Mouse (Mus musculus) hindbrain, embryonic 11.5 days (tissue): ENCODE results near the gene 1700017D01Rik. TPM values are rescaled to one million over a fixed set of nuclear protein-coding genes. Genes with fewer than 3 reads are reported as not detected.
A peak's percentile ranks its signal among the peaks of the same experiment; 100 is the strongest.
"Not testable (repeated sequence)": the region's sequence is repeated elsewhere in the genome, so short reads cannot be mapped to it uniquely, and the experiment has no call there.

Source experiments
- ATAC-seq: fragments of 200-750 bp; cut with Nextera tagmentation; 2 replicates; pipeline ENCODE4 v1.8.0; 2017; ENCODE audit warnings: mild to moderate bottlenecking, moderate TSS enrichment, moderate library complexity; ENCODE audit not compliant: low FRiP score
- DNase-seq: peaks from one replicate; pipeline ENCODE4 v3.0.0-alpha.2; 2015; ENCODE audit warnings: low spot score
- H3K27ac ChIP-seq: fragments of 300-500 bp; sonication (generic); 2 replicates; pipeline ENCODE4 v1.5.1; 2014; ENCODE audit warnings: mild to moderate bottlenecking, low read depth, low read length
- H3K27me3 ChIP-seq: fragments of 300-500 bp; sonication (generic); 2 replicates; pipeline ENCODE4 v1.6.1; 2014; ENCODE audit warnings: mild to moderate bottlenecking, low read length, moderate library complexity, mixed read lengths; ENCODE audit not compliant: control insufficient read depth, insufficient read depth
- H3K36me3 ChIP-seq: fragments of 300-500 bp; sonication (generic); 2 replicates; pipeline ENCODE4 v1.6.1; 2014; ENCODE audit warnings: mild to moderate bottlenecking, low read length, moderate library complexity, mixed read lengths; ENCODE audit not compliant: control insufficient read depth, insufficient read depth
- H3K4me1 ChIP-seq: fragments of 300-500 bp; sonication (generic); replicated peaks from 2 replicates; pipeline ENCODE4 v1.6.1; 2014; ENCODE audit warnings: low read length, mixed read lengths; ENCODE audit not compliant: control insufficient read depth, insufficient read depth
- H3K4me2 ChIP-seq: fragments of 300-500 bp; sonication (generic); replicated peaks from 2 replicates; pipeline ENCODE4 v1.6.1; 2014; ENCODE audit warnings: mild to moderate bottlenecking, low read depth, low read length
- H3K4me3 ChIP-seq: fragments of 300-500 bp; sonication (generic); 2 replicates; pipeline ENCODE4 v1.5.1; 2014; ENCODE audit warnings: low read depth, low read length
- H3K9ac ChIP-seq: fragments of 300-500 bp; sonication (generic); 2 replicates; pipeline ENCODE4 v1.6.1; 2014; ENCODE audit warnings: low read depth, low read length
- H3K9me3 ChIP-seq: fragments of 300-500 bp; sonication (generic); 2 replicates; pipeline ENCODE4 v1.6.1; 2016; ENCODE audit warnings: low read length; ENCODE audit not compliant: control insufficient read depth
- WGBS: fragments of 180-500 bp; shearing (Covaris S2); extraction: QIAGEN DNeasy Blood & Tissue Kit; methylation state at CpG from one replicate; pipeline ENCODE4 v1.1.7; 2014; 5-methylcytosine and 5-hydroxymethylcytosine counted together
- polyA plus RNA-seq: library from polyadenylated mRNA; unstranded; fragments of >200 nt; fragmentation: Nextera tagmentation; extraction: Ambion mirVana; gene quantifications from 2 replicates; pipeline ENCODE4 v1.2.1, GENCODE M21; 2014

1700017D01Rik gene
- polyA plus RNA-seq, 1 experiment from 2014 or later = not detected

GRCm38 (mm10) chr19:11107746-11108145, 22.9 kb downstream of the 1700017D01Rik start:
- Histone ChIP-seq H3K36me3 (no peaks in the 10 kb centered on the region), H3K9me3 (no peaks in the 10 kb centered on the region), H3K4me2 (no peak overlapping the region), H3K4me1 (no peaks in the 10 kb centered on the region), H3K9ac (no peak overlapping the region), H3K27ac (no peak overlapping the region), H3K27me3 (no peaks in the 10 kb centered on the region), H3K4me3 (no peak overlapping the region)
- ATAC-seq (no peak), DNase-seq (no peak)
- WGBS = 87% methylated on average over 3 of the region's 3 CpGs

GRCm38 (mm10) chr19:11101880-11102279, 28.8 kb downstream of the 1700017D01Rik start:
- Histone ChIP-seq H3K4me3 (no peak overlapping the region), H3K27ac (no peak overlapping the region), H3K36me3 (no peaks in the 10 kb centered on the region), H3K9me3 (no peaks in the 10 kb centered on the region), H3K9ac (no peak overlapping the region), H3K27me3 (no peaks in the 10 kb centered on the region), H3K4me1 (no peaks in the 10 kb centered on the region), H3K4me2 (no peak overlapping the region)
- WGBS = 68% methylated on average over 1 of the region's 1 CpGs
- ATAC-seq (no peak), DNase-seq (no peak)

DNA sequence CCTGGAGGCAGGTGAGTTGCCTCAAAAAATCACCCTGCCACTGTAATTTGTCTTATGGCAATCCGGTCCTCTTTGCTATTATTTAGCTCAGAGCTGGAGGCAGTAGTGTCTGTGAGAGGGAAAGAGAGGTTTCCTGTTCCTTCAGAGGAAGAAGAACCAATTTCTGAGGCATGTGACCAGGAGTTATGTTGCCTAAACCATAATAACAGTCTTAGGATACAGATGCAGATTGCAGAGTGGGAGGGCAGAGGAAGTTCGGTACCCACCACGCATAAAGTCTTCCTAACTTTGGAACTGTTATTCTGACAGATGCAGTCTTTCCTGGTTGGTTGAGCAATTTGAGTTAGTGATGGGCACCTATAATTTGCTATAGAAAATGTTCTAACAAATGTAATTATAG, 32.3 kb downstream of the 1700017D01Rik start:
- H3K4me2 ChIP-seq = no peak overlapping the region
- H3K4me1 ChIP-seq = no peaks in the 10 kb centered on the region
- H3K4me3 ChIP-seq = no peak overlapping the region
- peaks cover 2% of the 10 kb centered on the region; the same call in 1 of the 2 replicates for H3K27me3 ChIP-seq
- ATAC-seq (no peak), DNase-seq (no peak)
- H3K9me3 ChIP-seq = no peaks in the 10 kb centered on the region
- H3K9ac ChIP-seq = no peak overlapping the region
- no peak overlapping the region for H3K27ac ChIP-seq
- 86% methylated on average over 3 of the region's 3 CpGs for WGBS
- H3K36me3 ChIP-seq = no peaks in the 10 kb centered on the region

DNA sequence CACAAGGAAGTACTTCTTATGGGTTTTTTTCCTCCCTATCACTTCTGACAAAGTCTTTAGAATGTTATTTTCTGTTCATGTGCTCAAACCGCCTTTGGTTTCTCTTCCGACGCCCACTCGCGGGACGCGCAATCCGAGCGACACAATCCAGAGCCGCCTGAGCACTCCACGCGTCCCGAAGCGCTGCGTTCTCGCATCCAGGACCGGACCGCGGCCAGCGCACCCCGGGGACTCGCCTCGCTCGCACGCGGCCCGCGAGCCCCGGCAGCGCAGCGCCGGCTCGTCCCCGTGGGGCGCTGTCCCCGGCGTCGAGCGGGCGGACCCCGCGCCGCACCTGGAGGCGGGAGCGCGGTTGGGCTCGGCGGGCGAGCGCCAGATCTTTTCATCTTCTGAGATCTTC, 38.5 kb downstream of the 1700017D01Rik start:
- Histone ChIP-seq H3K4me3 (peak overlapping the region; percentile 12; the same call in 1 of the 2 replicates), H3K4me2 (peak overlapping the region; percentile 34; the same call in 1 of the 2 replicates)
- not testable (repeated sequence) for H3K27me3 ChIP-seq, H3K36me3 ChIP-seq, H3K9me3 ChIP-seq, H3K4me1 ChIP-seq, ATAC-seq, H3K27ac ChIP-seq, H3K9ac ChIP-seq
- 7% methylated on average over 38 of the region's 50 CpGs for WGBS
- DNase-seq = peak; percentile 12

DNA sequence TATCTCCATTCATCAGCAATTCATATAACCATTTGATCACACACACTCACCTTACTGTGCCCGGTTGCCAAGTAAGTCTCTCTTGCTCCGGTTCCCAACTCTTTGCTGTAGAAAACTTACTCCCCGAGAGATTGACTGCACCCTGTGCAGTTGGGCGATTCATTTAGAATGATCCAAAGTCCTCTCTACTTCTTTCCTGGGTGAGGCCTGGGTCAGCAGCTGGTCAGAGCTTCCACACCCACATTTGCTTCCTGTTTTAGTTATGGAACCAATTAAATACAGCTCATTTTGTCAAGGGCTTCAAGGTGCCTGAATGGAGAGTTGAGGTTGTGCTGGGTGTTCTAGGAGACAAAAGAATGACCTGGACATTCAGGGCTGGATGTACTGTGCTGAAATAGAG, 49.7 kb downstream of the 1700017D01Rik start, which contains the start of gene Ms4a8a:
Gene Ms4a8a, minus strand, starts transcription at position 169 of the 400 bp plus-strand sequence.
- ATAC-seq (no peak), DNase-seq (no peak)
- Histone ChIP-seq H3K4me3 (no peak within 1 kb of the TSS), H3K4me2 (no peak within 1 kb of the TSS), H3K27me3 (no peaks in the 10 kb centered on the region), H3K36me3 (no peaks in the 10 kb centered on the region), H3K4me1 (no peaks in the 10 kb centered on the region), H3K9ac (no peak within 1 kb of the TSS), H3K9me3 (no peaks in the 10 kb centered on the region), H3K27ac (no peak within 1 kb of the TSS)
- WGBS = 85% methylated on average over 4 of the region's 4 CpGs

DNA sequence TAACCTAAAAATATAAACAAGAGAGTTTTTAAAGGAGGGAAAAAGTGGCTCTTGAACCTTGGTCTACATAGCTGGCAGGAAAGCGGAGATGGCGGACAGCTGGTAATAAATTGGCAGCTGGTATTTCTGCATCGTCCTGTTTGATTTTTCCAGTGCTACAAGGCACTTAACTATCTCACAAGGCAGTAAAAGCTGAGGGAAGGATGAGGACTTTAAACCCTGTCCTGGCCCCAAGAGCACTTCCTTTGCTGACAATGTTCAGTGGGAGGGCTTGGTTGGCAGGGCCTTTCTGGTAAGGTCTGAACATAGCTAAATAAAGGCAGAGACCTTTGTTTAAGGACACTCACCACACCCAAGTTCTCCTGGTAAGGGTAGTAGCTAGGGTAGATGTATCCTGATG, 60.3 kb downstream of the 1700017D01Rik start:
- ATAC-seq (no peak), DNase-seq (no peak)
- H3K27me3 ChIP-seq = no peaks in the 10 kb centered on the region
- H3K27ac ChIP-seq = no peak overlapping the region
- no peak overlapping the region for H3K4me2 ChIP-seq
- H3K4me3 ChIP-seq = no peak overlapping the region
- no peaks in the 10 kb centered on the region for H3K36me3 ChIP-seq
- H3K4me1 ChIP-seq = no peaks in the 10 kb centered on the region
- H3K9me3 ChIP-seq = no peaks in the 10 kb centered on the region
- WGBS = 87% methylated on average over 3 of the region's 3 CpGs
- H3K9ac ChIP-seq = no peak overlapping the region

GRCm38 (mm10) chr19:11065202-11065875, 65.3 kb downstream of the 1700017D01Rik start:
- WGBS = 87% methylated on average over 2 of the region's 2 CpGs

GRCm38 (mm10) chr19:11060900-11061299, 69.8 kb downstream of the 1700017D01Rik start:
- 81% methylated on average over 1 of the region's 1 CpGs for WGBS
- no peak for DNase-seq
- Histone ChIP-seq H3K9ac (no peak overlapping the region), H3K4me3 (no peak overlapping the region), H3K36me3 (no peaks in the 10 kb centered on the region), H3K27me3 (no peaks in the 10 kb centered on the region), H3K27ac (no peak overlapping the region), H3K4me1 (no peaks in the 10 kb centered on the region), H3K4me2 (no peak overlapping the region), H3K9me3 (no peaks in the 10 kb centered on the region)
- no peak for ATAC-seq

More at GRCm38 (mm10) chr19:11065202-11065875, 65.3 kb downstream of the 1700017D01Rik start:
- Histone ChIP-seq H3K36me3 (no peaks in the 10 kb centered on the region), H3K27me3 (no peaks in the 10 kb centered on the region), H3K4me1 (no peaks in the 10 kb centered on the region), H3K9me3 (no peaks in the 10 kb centered on the region), H3K9ac (no peak overlapping the region), H3K4me3 (no peak overlapping the region), H3K4me2 (no peak overlapping the region), H3K27ac (no peak overlapping the region)
- DNase-seq = no peak
- no peak for ATAC-seq

DNA sequence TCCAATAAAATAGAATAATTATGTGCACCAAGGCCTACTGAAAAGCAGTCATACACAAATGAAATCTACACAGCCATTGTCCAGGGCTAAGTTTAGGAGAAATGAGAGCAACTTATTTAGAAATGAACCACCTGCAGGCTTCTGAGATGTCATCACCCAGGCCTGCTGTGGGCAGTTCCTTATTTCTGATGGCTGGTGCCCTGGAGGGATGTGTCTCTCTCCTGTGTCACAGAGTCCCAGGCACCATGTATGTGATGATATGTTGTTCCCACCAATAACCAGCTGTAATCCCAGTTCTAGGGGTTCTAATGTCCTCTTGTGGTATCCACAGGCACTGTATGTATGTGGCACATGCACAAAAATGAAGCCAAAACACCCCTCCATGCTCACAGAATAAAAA, 70.7 kb downstream of the 1700017D01Rik start:
- ATAC-seq (no peak), DNase-seq (no peak)
- H3K9ac ChIP-seq = no peak overlapping the region

More for the DNA sequence above, 70.7 kb downstream of the 1700017D01Rik start:
- no peaks in the 10 kb centered on the region for H3K27me3 ChIP-seq
- no peak overlapping the region for H3K4me2 ChIP-seq
- H3K4me3 ChIP-seq = no peak overlapping the region
- H3K27ac ChIP-seq = no peak overlapping the region
- H3K9me3 ChIP-seq = no peaks in the 10 kb centered on the region
- H3K36me3 ChIP-seq = no peaks in the 10 kb centered on the region
- no peaks in the 10 kb centered on the region for H3K4me1 ChIP-seq
